Mouse (Mus musculus): ENCODE results near the gene Nup62. TPM values are rescaled to one million over a fixed set of nuclear protein-coding genes. Genes with fewer than 3 reads are reported as not detected.

Nup62 gene
- 43.7 and 56.6 TPM in 2 replicates for total RNA-seq (2023)

GRCm38 (mm10) chr7:44815721-44816469, at the start of gene Nup62, which contains the start of gene Il4i1:
TSS of gene Nup62 (plus strand) at chr7:44816088.
TSS of gene Il4i1 (plus strand) at chr7:44816387.

GRCm38 (mm10) chr7:44816470-44817021, 658 bp downstream of the Nup62 start, which contains the start of gene Atf5:
TSS of gene Atf5 (minus strand) at chr7:44816658.

GRCm38 (mm10) chr7:44848561-44849415, 32.9 kb downstream of the Nup62 start, which contains the start of the genes Akt1s1 and Tbc1d17:
TSS of gene Akt1s1 (plus strand) at chr7:44848991.
TSS of gene Tbc1d17 (minus strand) at chr7:44849079.

GRCm38 (mm10) chr7:44857042-44857552, 41.2 kb downstream of the Nup62 start, which contains the start of gene Pnkp:
TSS of gene Pnkp (plus strand) at chr7:44857139.

GRCm38 (mm10) chr7:44869697-44870528, 54.0 kb downstream of the Nup62 start, which contains the start of gene Ptov1:
TSS of gene Ptov1 (minus strand) at chr7:44869788.

Other genes with a start within 250 kb of the Nup62 start
- 124 and 134 TPM in 2 replicates for gene Napsa, start 243.7 kb upstream of the Nup62 start, total RNA-seq (2023)
- gene Kcnc3, start 225.4 kb upstream of the Nup62 start, total RNA-seq (2023): 0.73 and 1.1 TPM in 2 replicates
- not detected in 2 replicates for gene Myh14, start 145.2 kb upstream of the Nup62 start, total RNA-seq (2023)
- not detected in 2 replicates for gene Izumo2, start 107.3 kb upstream of the Nup62 start, total RNA-seq (2023)
- gene Vrk3, start 67.7 kb upstream of the Nup62 start, total RNA-seq (2023): 43.2 and 46.2 TPM in 2 replicates
- 0.13 and 0.98 TPM in 2 replicates for gene Zfp473, start 65.0 kb upstream of the Nup62 start, total RNA-seq (2023)
- 0.54 and 0.63 TPM in 2 replicates for gene Il4i1, start 299 bp downstream of the Nup62 start, total RNA-seq (2023)
- 5.5 and 6.4 TPM in 2 replicates for gene Atf5, start 570 bp downstream of the Nup62 start, total RNA-seq (2023)
- 13.8 and 19.9 TPM in 2 replicates for gene Akt1s1, start 32.9 kb downstream of the Nup62 start, total RNA-seq (2023)
- gene Tbc1d17, start 33.0 kb downstream of the Nup62 start, total RNA-seq (2023): 69.2 and 85.6 TPM in 2 replicates
- 520 and 612 TPM in 2 replicates for gene Pnkp, start 41.1 kb downstream of the Nup62 start, total RNA-seq (2023)
- gene Ptov1, start 53.7 kb downstream of the Nup62 start, total RNA-seq (2023): 29.4 and 29.6 TPM in 2 replicates
- gene Med25, start 76.6 kb downstream of the Nup62 start, total RNA-seq (2023): 31.2 and 33.7 TPM in 2 replicates
- 3.1 and 3.2 TPM in 2 replicates for gene Fuz, start 80.0 kb downstream of the Nup62 start, total RNA-seq (2023)
- gene Ap2a1, start 113.4 kb downstream of the Nup62 start, total RNA-seq (2023): 64.6 and 68.6 TPM in 2 replicates
- not detected in 2 replicates for gene Tsks, start 127.1 kb downstream of the Nup62 start, total RNA-seq (2023)
- 0.23 and 1.3 TPM in 2 replicates for gene Cpt1c, start 158.8 kb downstream of the Nup62 start, total RNA-seq (2023)
- gene Prmt1, start 170.5 kb downstream of the Nup62 start, total RNA-seq (2023): 48.5 and 57.0 TPM in 2 replicates
- gene Irf3, start 181.6 kb downstream of the Nup62 start, total RNA-seq (2023): 44.5 and 55.1 TPM in 2 replicates
- 7.3 and 7.9 TPM in 2 replicates for gene Bcl2l12, start 182.6 kb downstream of the Nup62 start, total RNA-seq (2023)
- gene Scaf1, start 200.3 kb downstream of the Nup62 start, total RNA-seq (2023): 59.4 and 75.8 TPM in 2 replicates
- gene Rras, start 201.9 kb downstream of the Nup62 start, total RNA-seq (2023): 7.6 and 7.8 TPM in 2 replicates
- gene Prr12, start 236.8 kb downstream of the Nup62 start, total RNA-seq (2023): 15.9 and 19.2 TPM in 2 replicates
- gene Nosip, start 246.3 kb downstream of the Nup62 start, total RNA-seq (2023): 32.5 and 35.9 TPM in 2 replicates
- 15.3 and 20.8 TPM in 2 replicates for gene Prrg2, start 246.6 kb downstream of the Nup62 start, total RNA-seq (2023)